Mouse (Mus musculus): ENCODE measurements around the gene Izumo2. TPM values are rescaled to one million over a fixed set of nuclear protein-coding genes. Genes with fewer than 3 reads are reported as not detected.
"Not testable (repeated sequence)": the region's sequence is repeated elsewhere in the genome, so short reads cannot be mapped to it uniquely, and the experiment has no call there.

Gene Izumo2
- polyA plus RNA-seq, 1 experiment from 2014 or later = not detected

DNA sequence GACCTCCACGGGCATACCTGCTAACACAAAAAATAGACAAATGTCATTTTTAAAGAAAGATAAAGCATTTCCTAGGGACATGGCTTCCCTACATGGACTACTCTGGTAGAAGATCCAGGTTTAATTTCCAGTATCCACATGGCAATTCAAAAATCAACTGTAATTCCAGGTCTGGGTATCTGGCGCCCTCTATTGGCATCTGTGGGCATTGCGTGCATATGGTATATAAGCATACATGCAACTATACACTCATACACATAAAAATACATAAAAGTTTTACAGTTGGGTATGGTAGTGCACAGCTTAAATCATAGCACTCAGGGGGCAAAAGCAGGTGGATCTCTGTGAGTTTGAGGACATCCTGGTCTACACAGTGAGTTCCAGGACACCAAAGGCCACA is 4.2 kb upstream of the Izumo2 start:
- no peak overlapping the region for H3K27ac ChIP-seq (replicated peaks)
- 57% methylated on average over 3 of the region's 3 CpGs for WGBS
- peak; percentile 39 for DNase-seq (ENCODE audit: low spot score)

DNA sequence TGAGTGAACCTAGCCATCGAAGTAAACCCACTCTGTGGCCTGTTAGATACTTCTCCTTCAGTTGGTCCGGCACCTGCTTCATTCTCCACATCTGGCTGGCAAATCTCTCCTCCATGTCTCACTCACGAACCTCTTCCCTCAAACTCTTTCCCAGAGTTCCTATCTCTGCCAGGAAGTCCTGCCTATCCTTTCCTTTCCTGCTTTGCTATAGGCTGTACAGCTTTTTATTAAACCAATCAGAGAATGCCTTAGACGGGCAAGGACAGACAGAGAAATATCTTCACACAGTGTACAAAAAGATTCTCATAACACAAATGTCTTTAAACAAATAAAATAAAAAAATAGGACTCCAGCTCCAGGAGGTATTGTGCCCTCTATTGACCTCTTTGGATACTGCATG is 3.5 kb upstream of the Izumo2 start:
- Histone ChIP-seq H3K4me1 (0 out of 2 replicates have a peak, but pooled peaks cover 3% of the 10 kb centered on the region), H3K27me3 (replicated peaks; ENCODE audit: low read depth, poor library complexity, severe bottlenecking) (no peaks in the 10 kb centered on the region), H3K9me3 (no peaks in the 10 kb centered on the region), H3K4me3 (no peak overlapping the region), H3K27ac (replicated peaks) (no peak overlapping the region), H3K36me3 (replicated peaks) (no peaks in the 10 kb centered on the region)
- 88% methylated on average over 4 of the region's 4 CpGs for WGBS
- DNase-seq (ENCODE audit: low spot score) = no peak

More for the DNA sequence above, 4.2 kb upstream of the Izumo2 start:
- H3K27me3 ChIP-seq (replicated peaks; ENCODE audit: low read depth, poor library complexity, severe bottlenecking) = no peaks in the 10 kb centered on the region
- no peaks in the 10 kb centered on the region for H3K9me3 ChIP-seq
- H3K36me3 ChIP-seq (replicated peaks) = no peaks in the 10 kb centered on the region
- H3K4me1 ChIP-seq = 0 out of 2 replicates have a peak, but pooled peaks cover 3% of the 10 kb centered on the region
- no peak overlapping the region for H3K4me3 ChIP-seq

- Histone ChIP-seq H3K27ac (replicated peaks) (no peak overlapping the region), H3K4me1 (0 out of 2 replicates have a peak, but pooled peaks cover 3% of the 10 kb centered on the region), H3K36me3 (replicated peaks) (no peaks in the 10 kb centered on the region), H3K4me3 (no peak overlapping the region), H3K27me3 (replicated peaks; ENCODE audit: low read depth, poor library complexity, severe bottlenecking) (no peaks in the 10 kb centered on the region), H3K9me3 (no peaks in the 10 kb centered on the region)
- DNase-seq (ENCODE audit: low spot score) = no peak
These were observed 2.2 kb upstream of the Izumo2 start for GRCm38 (mm10) chr7:44706322-44706721.

- Histone ChIP-seq H3K27me3 (replicated peaks; ENCODE audit: low read depth, poor library complexity, severe bottlenecking) (no peaks in the 10 kb centered on the region), H3K27ac (replicated peaks) (no peak overlapping the region), H3K4me1 (0 out of 2 replicates have a peak, but pooled peaks cover 3% of the 10 kb centered on the region), H3K36me3 (replicated peaks) (no peaks in the 10 kb centered on the region), H3K4me3 (no peak overlapping the region), H3K9me3 (no peaks in the 10 kb centered on the region)
- no peak for DNase-seq (ENCODE audit: low spot score)
- 91% methylated on average over 5 of the region's 5 CpGs for WGBS
These were observed 1.3 kb upstream of the Izumo2 start for GRCm38 (mm10) chr7:44707169-44707675.

DNA sequence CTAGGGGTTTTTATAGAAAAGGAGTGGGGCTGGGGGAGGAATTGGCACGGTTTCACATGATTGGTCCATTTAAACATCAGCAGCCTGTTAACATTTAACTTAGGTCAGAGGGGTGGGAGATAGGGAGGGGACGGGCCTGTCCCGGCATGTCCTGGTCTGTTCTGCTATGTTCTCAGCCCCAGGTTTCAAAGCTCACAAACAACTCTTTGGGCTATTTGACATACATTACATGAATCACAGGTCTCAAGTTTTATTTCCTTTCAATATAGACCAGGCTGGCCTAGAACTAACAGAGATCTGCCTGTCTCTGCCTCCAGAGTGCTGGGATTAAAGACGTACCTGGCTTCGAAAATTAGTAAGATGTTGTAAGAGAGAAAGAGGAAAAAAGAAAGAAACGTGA is 449 bp upstream of the Izumo2 start:
- H3K4me3 ChIP-seq; H3K4me1 ChIP-seq; H3K36me3 ChIP-seq (replicated peaks); H3K9me3 ChIP-seq; H3K27me3 ChIP-seq (replicated peaks; ENCODE audit: low read depth, poor library complexity, severe bottlenecking); DNase-seq (ENCODE audit: low spot score); H3K27ac ChIP-seq (replicated peaks): not testable (repeated sequence)
- 89% methylated on average over 6 of the region's 6 CpGs for WGBS

DNA sequence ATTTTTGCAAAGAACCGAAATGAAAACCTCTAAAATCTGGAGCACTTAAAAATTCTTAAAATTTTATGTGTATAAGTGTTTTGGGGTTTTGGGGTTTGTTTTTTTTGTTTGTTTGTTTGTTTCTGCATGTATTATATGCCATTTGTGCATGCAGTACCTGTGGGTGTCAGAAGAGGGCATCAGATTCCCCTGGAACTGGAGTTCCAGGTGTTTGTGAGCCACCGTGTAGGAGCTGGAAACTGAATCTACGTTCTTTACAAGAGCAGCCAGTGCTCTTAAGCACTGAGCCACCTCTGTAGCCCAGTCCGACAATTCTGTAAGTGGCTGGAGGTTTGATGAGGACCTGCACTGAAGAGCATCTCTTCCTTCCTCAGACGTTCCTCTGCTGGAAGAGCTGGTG is 1.3 kb downstream of the Izumo2 start:
- WGBS = 83% methylated on average over 5 of the region's 5 CpGs

GRCm38 (mm10) chr7:44722058-44722457 is 13.5 kb downstream of the Izumo2 start:
- H3K9me3 ChIP-seq = no peaks in the 10 kb centered on the region
- H3K4me1 ChIP-seq = no peaks in the 10 kb centered on the region
- H3K27ac ChIP-seq (replicated peaks) = no peak overlapping the region
- 87% methylated on average over 5 of the region's 5 CpGs for WGBS
- H3K36me3 ChIP-seq (replicated peaks) = no peaks in the 10 kb centered on the region
- H3K27me3 ChIP-seq (replicated peaks; ENCODE audit: low read depth, poor library complexity, severe bottlenecking) = no peaks in the 10 kb centered on the region
- DNase-seq (ENCODE audit: low spot score) = no peak
- H3K4me3 ChIP-seq = no peak overlapping the region

More for the DNA sequence above, 1.3 kb downstream of the Izumo2 start:
- DNase-seq (ENCODE audit: low spot score) = no peak
- no peaks in the 10 kb centered on the region for H3K36me3 ChIP-seq (replicated peaks)
- 0 out of 2 replicates have a peak, but pooled peaks cover 3% of the 10 kb centered on the region for H3K4me1 ChIP-seq
- no peak overlapping the region for H3K27ac ChIP-seq (replicated peaks)
- no peaks in the 10 kb centered on the region for H3K27me3 ChIP-seq (replicated peaks; ENCODE audit: low read depth, poor library complexity, severe bottlenecking)
- H3K4me3 ChIP-seq = no peak overlapping the region
- H3K9me3 ChIP-seq = no peaks in the 10 kb centered on the region

GRCm38 (mm10) chr7:44724316-44724715 is 15.8 kb downstream of the Izumo2 start:
- DNase-seq (ENCODE audit: low spot score) = no peak
- 18% methylated on average over 7 of the region's 7 CpGs for WGBS
- no peaks in the 10 kb centered on the region for H3K4me1 ChIP-seq
- H3K36me3 ChIP-seq (replicated peaks) = no peaks in the 10 kb centered on the region
- no peak overlapping the region for H3K4me3 ChIP-seq
- no peaks in the 10 kb centered on the region for H3K27me3 ChIP-seq (replicated peaks; ENCODE audit: low read depth, poor library complexity, severe bottlenecking)
- no peak overlapping the region for H3K27ac ChIP-seq (replicated peaks)
- H3K9me3 ChIP-seq = no peaks in the 10 kb centered on the region

DNA sequence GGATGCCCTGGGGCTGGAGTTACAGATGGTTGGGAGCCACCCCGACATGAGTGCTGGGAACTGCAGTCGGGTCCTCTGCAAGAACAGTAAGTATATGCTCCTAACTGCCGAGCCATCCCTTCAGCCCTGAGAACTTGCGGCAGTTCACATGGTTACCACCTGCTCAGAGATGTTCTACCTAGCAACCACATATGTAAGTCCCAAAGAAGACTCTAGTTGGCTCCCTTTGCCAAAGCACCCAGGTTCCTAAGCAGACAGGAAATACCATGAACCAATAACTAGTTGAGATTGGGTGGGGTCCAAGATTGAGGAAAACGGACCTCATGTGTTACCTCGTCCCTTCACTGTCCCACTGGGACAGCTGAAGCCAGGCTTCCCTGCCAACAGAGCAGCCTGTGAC is 17.8 kb downstream of the Izumo2 start:
- WGBS = 82% methylated on average over 6 of the region's 6 CpGs
- Histone ChIP-seq H3K9me3 (no peaks in the 10 kb centered on the region), H3K4me3 (no peak overlapping the region), H3K36me3 (replicated peaks) (no peaks in the 10 kb centered on the region), H3K27me3 (replicated peaks; ENCODE audit: low read depth, poor library complexity, severe bottlenecking) (no peaks in the 10 kb centered on the region), H3K27ac (replicated peaks) (no peak overlapping the region), H3K4me1 (no peaks in the 10 kb centered on the region)
- no peak for DNase-seq (ENCODE audit: low spot score)

- WGBS = 73% methylated on average over 5 of the region's 5 CpGs
These were observed 18.6 kb downstream of the Izumo2 start for GRCm38 (mm10) chr7:44727151-44727550.

DNA sequence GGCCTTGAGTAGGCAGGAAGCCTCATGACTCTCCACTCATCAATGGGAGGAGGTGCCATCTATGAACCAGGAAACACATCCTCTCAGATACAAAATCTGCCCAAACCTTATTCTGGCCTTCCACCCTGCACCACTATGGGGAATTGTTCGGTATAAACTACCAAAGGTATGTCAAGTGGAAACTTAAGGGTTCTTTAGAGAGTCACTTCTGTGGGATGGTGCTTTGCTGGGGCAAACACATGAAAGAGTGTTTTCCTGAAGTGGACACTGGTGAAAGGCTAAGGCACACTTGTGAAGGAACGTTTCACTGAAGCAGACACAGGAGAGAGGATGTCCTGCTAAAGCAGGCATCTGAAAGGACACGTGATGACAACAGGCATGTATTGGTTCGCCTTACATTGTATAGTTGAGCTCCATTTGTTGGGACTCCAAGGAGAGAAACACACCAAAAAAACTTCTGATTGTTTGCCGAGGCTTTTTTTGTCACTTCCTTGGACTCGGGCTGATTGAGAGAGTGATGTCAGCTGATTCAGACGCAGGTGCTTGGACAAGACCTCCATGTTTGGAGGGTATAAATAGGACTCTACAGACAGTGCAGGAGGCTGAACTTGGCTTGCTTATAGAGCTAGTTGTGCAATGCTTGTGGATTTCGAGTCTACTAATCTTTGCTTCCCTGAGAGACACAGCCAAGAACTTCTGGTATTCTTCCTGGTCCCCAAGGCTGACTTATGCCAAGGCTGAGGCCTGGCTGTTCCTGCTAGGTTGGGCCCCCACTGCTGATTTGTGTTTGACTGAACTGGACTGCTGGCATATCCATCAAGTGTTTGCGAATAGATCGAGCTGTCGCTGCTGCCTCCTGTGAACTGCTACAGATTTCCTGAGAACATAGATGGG is 19.8 kb downstream of the Izumo2 start:
- Histone ChIP-seq H3K4me3 (no peak overlapping the region), H3K4me1 (no peaks in the 10 kb centered on the region), H3K36me3 (replicated peaks) (peaks cover 10% of the 10 kb centered on the region), H3K27me3 (replicated peaks; ENCODE audit: low read depth, poor library complexity, severe bottlenecking) (no peaks in the 10 kb centered on the region), H3K27ac (replicated peaks) (no peak overlapping the region), H3K9me3 (no peaks in the 10 kb centered on the region)
- DNase-seq (ENCODE audit: low spot score) = no peak
- 84% methylated on average over 11 of the region's 11 CpGs for WGBS

More at GRCm38 (mm10) chr7:44727151-44727550, 18.6 kb downstream of the Izumo2 start:
- no peak overlapping the region for H3K4me3 ChIP-seq
- no peaks in the 10 kb centered on the region for H3K9me3 ChIP-seq
- no peak overlapping the region for H3K27ac ChIP-seq (replicated peaks)
- no peaks in the 10 kb centered on the region for H3K27me3 ChIP-seq (replicated peaks; ENCODE audit: low read depth, poor library complexity, severe bottlenecking)
- H3K4me1 ChIP-seq = no peaks in the 10 kb centered on the region
- peaks cover 3% of the 10 kb centered on the region; the same call in 1 of the 2 replicates for H3K36me3 ChIP-seq (replicated peaks)
- no peak for DNase-seq (ENCODE audit: low spot score)

DNA sequence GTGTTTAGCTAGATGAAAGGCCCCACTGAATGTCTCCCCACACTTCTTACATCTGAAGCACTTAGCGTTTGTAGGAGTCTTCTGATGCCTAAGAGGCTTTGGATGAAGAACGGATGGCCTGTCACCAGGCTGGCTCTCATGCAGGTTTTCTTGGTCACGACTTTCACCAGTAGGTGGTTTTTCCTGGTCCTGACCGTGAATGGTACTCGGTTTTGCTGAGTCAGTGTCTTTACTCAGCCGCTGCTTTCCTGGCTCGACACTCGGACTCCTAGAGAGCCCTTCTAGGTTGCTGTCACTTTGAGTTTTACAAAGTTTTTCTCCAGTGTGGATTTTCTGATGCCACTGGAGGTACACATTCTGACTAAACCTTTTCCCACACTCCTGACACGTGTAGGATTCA is 25.2 kb downstream of the Izumo2 start:
- 91% methylated on average over 9 of the region's 9 CpGs for WGBS
- no peak for DNase-seq (ENCODE audit: low spot score)
- Histone ChIP-seq H3K9me3 (no peaks in the 10 kb centered on the region; the same call in 1 of the 2 replicates), H3K4me1 (no peaks in the 10 kb centered on the region), H3K4me3 (no peak overlapping the region), H3K36me3 (replicated peaks) (peaks cover 32% of the 10 kb centered on the region), H3K27me3 (replicated peaks; ENCODE audit: low read depth, poor library complexity, severe bottlenecking) (no peaks in the 10 kb centered on the region), H3K27ac (replicated peaks) (no peak overlapping the region)

GRCm38 (mm10) chr7:44741361-44741760 is 32.8 kb downstream of the Izumo2 start:
- peaks cover 13% of the 10 kb centered on the region for H3K4me1 ChIP-seq

More at GRCm38 (mm10) chr7:44741361-44741760, 32.8 kb downstream of the Izumo2 start:
- Histone ChIP-seq H3K27me3 (replicated peaks; ENCODE audit: low read depth, poor library complexity, severe bottlenecking) (no peaks in the 10 kb centered on the region), H3K9me3 (no peaks in the 10 kb centered on the region), H3K36me3 (replicated peaks) (peaks cover 3% of the 10 kb centered on the region; the same call in 1 of the 2 replicates), H3K27ac (replicated peaks) (no peak overlapping the region), H3K4me3 (no peak overlapping the region)
- 87% methylated on average over 8 of the region's 8 CpGs for WGBS
- DNase-seq (ENCODE audit: low spot score) = no peak

All from embryonic facial prominence, embryonic 10.5 days (tissue).